Mouse (Mus musculus): Measurements from ENCODE around the gene Chml. TPM values are rescaled to one million over a fixed set of nuclear protein-coding genes. Genes with fewer than 3 reads are reported as not detected.

Gene Chml
- polyA plus RNA-seq, 1 experiment from 2014 or later, result 1.5 TPM

GRCm38 (mm10) chr1:175643496-175644265 lies 49.0 kb downstream of the Chml start:
- no peak overlapping the region for H3K27ac ChIP-seq
- H3K9me3 ChIP-seq, result no peaks in the 10 kb centered on the region
- no peaks in the 10 kb centered on the region for H3K27me3 ChIP-seq
- WGBS, result 54% methylated on average over 5 of the region's 5 CpGs
- no peaks in the 10 kb centered on the region for H3K36me3 ChIP-seq
- no peaks in the 10 kb centered on the region for H3K4me1 ChIP-seq
- no peak overlapping the region for H3K4me3 ChIP-seq
- H3K9ac ChIP-seq, result no peak overlapping the region
- no peak for ATAC-seq (ENCODE audit: insufficient number of reproducible peaks, low FRiP score, low TSS enrichment, low read depth)
- no peak overlapping the region for H3K4me2 ChIP-seq

DNA sequence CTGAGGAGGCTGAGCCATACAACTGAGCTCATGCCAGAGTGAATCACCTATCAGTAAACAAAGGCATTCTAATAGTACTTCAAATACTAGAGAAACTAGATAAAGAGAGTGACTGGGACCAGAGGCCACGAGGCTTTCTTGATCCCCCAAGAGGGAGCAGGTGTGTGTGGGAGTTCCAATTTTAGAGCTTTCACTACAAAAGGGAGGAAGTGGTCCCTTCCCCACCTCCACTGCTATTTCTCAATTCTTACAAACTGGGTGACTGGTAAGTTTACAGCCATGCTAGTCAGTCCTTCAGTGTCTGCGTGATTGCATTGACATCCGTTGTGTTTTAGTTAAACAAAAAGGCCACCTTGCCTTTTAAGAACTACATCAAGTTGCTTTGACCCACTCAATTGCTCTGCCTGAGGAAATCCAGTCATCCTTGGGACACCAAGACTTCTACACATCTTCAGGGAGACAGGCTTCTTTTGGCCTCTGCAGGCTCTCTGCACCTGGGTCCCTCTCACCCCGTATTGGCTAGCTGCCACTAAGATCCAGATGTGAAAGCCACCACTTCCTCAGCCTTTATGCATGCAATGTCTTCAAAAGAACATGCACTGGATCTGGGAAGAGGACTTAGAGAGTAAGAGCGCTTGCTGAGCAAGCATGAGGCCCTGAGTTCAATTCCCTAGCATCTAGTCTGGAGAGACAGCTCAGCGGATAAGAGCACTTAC lies 52.1 kb downstream of the Chml start:
- ATAC-seq (ENCODE audit: insufficient number of reproducible peaks, low FRiP score, low TSS enrichment, low read depth), result no peak
- H3K9me3 ChIP-seq, result no peaks in the 10 kb centered on the region
- H3K4me2 ChIP-seq, result no peak overlapping the region
- no peak overlapping the region for H3K4me3 ChIP-seq
- H3K4me1 ChIP-seq, result no peaks in the 10 kb centered on the region
- 77% methylated on average over 6 of the region's 6 CpGs for WGBS
- H3K9ac ChIP-seq, result no peak overlapping the region
- no peaks in the 10 kb centered on the region for H3K27me3 ChIP-seq
- no peaks in the 10 kb centered on the region for H3K36me3 ChIP-seq
- H3K27ac ChIP-seq, result no peak overlapping the region

DNA sequence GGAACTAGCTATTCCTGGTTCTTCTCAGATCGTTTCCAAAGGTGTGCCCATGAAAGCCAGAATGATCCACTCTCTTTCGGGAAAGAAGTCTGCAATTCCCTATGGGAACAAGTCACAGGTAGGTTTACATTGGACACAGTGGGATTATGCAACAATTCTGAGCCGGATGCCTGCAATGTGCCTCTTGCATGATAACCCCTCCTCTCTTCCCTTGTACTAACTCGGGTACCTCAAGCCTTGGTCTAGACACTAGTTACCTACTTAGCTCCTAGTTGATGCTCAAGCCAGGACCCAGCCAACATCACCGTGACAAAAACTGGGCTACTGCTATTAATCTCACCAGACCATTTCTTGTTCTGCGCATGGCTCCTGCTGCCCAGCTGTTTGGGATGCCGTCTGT lies 53.6 kb downstream of the Chml start:
- H3K9me3 ChIP-seq, result no peaks in the 10 kb centered on the region
- H3K9ac ChIP-seq, result no peak overlapping the region
- no peak overlapping the region for H3K4me3 ChIP-seq
- ATAC-seq (ENCODE audit: insufficient number of reproducible peaks, low FRiP score, low TSS enrichment, low read depth), result no peak
- H3K36me3 ChIP-seq, result no peaks in the 10 kb centered on the region
- H3K27ac ChIP-seq, result no peak overlapping the region
- 83% methylated on average over 7 of the region's 7 CpGs for WGBS
- no peak overlapping the region for H3K4me2 ChIP-seq
- H3K27me3 ChIP-seq, result no peaks in the 10 kb centered on the region
- no peaks in the 10 kb centered on the region for H3K4me1 ChIP-seq

GRCm38 (mm10) chr1:175637677-175638076 lies 55.0 kb downstream of the Chml start:
- no peak overlapping the region for H3K9ac ChIP-seq
- H3K4me3 ChIP-seq, result no peak overlapping the region
- H3K27me3 ChIP-seq, result no peaks in the 10 kb centered on the region
- 53% methylated on average over 7 of the region's 7 CpGs for WGBS
- ATAC-seq (ENCODE audit: insufficient number of reproducible peaks, low FRiP score, low TSS enrichment, low read depth), result no peak
- H3K4me2 ChIP-seq, result no peak overlapping the region
- no peaks in the 10 kb centered on the region for H3K9me3 ChIP-seq
- no peaks in the 10 kb centered on the region for H3K36me3 ChIP-seq
- H3K4me1 ChIP-seq, result no peaks in the 10 kb centered on the region
- no peak overlapping the region for H3K27ac ChIP-seq

DNA sequence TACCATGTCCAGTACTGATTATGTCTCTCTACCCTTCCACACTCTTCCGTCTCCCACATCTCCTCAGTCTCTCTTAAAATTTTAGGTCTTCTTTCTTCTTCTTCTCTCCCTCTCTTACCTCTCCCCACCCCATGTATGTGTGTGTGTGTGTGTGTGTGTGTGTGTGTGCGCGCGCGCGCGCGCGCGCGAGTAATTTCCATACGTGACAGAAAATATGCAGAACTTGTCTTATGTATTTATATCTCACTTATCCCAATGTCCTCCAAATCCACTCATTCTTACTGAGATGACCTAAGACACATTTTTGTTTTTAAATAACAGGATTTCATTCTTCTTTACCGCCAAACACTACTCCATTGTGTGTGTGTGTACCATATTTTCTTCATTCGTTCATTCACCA lies 60.2 kb downstream of the Chml start:
- H3K4me3 ChIP-seq, result no peak overlapping the region
- ATAC-seq (ENCODE audit: insufficient number of reproducible peaks, low FRiP score, low TSS enrichment, low read depth), result no peak
- H3K4me1 ChIP-seq, result no peaks in the 10 kb centered on the region
- H3K4me2 ChIP-seq, result no peak overlapping the region
- H3K27ac ChIP-seq, result no peak overlapping the region
- 90% methylated on average over 14 of the region's 14 CpGs for WGBS
- H3K36me3 ChIP-seq, result no peaks in the 10 kb centered on the region
- no peak overlapping the region for H3K9ac ChIP-seq
- no peaks in the 10 kb centered on the region for H3K9me3 ChIP-seq
- H3K27me3 ChIP-seq, result no peaks in the 10 kb centered on the region

Other genes with a start within 250 kb of the Chml start
- gene Rgs7, start 200.4 kb downstream of the Chml start, polyA plus RNA-seq (2015; fragmentation: Nextera tagmentation; extraction: Ambion mirVana), result 0.63 and 0.65 TPM in 2 replicates
- gene Kmo, start 72.5 kb downstream of the Chml start, polyA plus RNA-seq (2015; fragmentation: Nextera tagmentation; extraction: Ambion mirVana), result 0.16 and 0.31 TPM in 2 replicates
- 93.9 and 103 TPM in 2 replicates for gene Fh1, start 67.3 kb downstream of the Chml start, polyA plus RNA-seq (2015; fragmentation: Nextera tagmentation; extraction: Ambion mirVana)
- 4.8 and 5.3 TPM in 2 replicates for gene Opn3, start 125 bp downstream of the Chml start, polyA plus RNA-seq (2015; fragmentation: Nextera tagmentation; extraction: Ambion mirVana)
- not detected in 2 replicates for gene Wdr64, start 5.7 kb upstream of the Chml start, polyA plus RNA-seq (2015; fragmentation: Nextera tagmentation; extraction: Ambion mirVana)
- gene Exo1, start 187.7 kb upstream of the Chml start, polyA plus RNA-seq (2015; fragmentation: Nextera tagmentation; extraction: Ambion mirVana), result 48.4 and 49.4 TPM in 2 replicates
- gene Gm38100, start 227.4 kb upstream of the Chml start, polyA plus RNA-seq (2015; fragmentation: Nextera tagmentation; extraction: Ambion mirVana), result not detected in 2 replicates

Data from limb, embryonic 15.5 days (tissue).